Mouse (Mus musculus): ENCODE results near the gene Pdgfd. TPM values are rescaled to one million over a fixed set of nuclear protein-coding genes. Genes with fewer than 3 reads are reported as not detected.
"Not testable (repeated sequence)": the region's sequence is repeated elsewhere in the genome, so short reads cannot be mapped to it uniquely, and the experiment has no call there.

Gene Pdgfd
- 10 to 100 TPM; 22.0 to 24.5 TPM for total RNA-seq (2021)
- long read RNA-seq, experiment 1, transcript Pdgfd-201 (7 exons, 3,131 nt), result major isoform, 11 of 30 reads
- long read RNA-seq, experiment 1, transcript Pdgfd-202 (7 exons, 1,795 nt), result minor isoform, 6 of 30 reads
- long read RNA-seq, experiment 1, partial matches to known transcripts, result 2 of 30 reads
- long read RNA-seq, experiment 1, other reads (novel, unspliced or antisense), result 7 of 30 reads
- long read RNA-seq, experiment 2, transcript Pdgfd-201 (7 exons, 3,131 nt), result major isoform, 12 of 32 reads
- long read RNA-seq, experiment 2, transcript Pdgfd-202 (7 exons, 1,795 nt), result major isoform, 12 of 32 reads
- long read RNA-seq, experiment 2, partial matches to known transcripts, result 0 of 32 reads
- long read RNA-seq, experiment 2, other reads (novel, unspliced or antisense), result 4 of 32 reads

- DNase-seq, result peak; percentile 83
Measured at GRCm38 (mm10) chr9:6168391-6169037, at the start of gene Pdgfd. Pdgfd (plus strand) TSS chr9:6168584.

DNA sequence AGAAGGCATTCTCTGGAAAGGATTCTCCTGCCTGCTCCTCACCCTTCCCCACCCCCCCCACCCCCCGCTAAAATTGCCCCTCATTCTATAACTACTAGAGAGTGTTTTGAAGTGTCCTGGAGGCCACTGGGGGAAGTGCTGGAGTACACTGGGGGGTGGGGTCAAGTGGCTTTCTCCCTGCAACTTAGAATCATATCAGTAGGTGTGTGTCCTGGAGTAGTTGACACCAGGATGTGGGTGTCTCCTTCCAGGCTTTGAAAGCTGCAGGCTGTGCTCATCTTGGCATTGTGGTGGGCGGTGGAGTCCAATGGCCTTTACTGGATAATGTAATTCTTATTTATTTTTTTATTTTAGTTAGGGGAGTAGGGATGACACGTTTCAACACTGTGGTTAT, 651 bp downstream of the Pdgfd start:
- DNase-seq, result peak; percentile 14

DNA sequence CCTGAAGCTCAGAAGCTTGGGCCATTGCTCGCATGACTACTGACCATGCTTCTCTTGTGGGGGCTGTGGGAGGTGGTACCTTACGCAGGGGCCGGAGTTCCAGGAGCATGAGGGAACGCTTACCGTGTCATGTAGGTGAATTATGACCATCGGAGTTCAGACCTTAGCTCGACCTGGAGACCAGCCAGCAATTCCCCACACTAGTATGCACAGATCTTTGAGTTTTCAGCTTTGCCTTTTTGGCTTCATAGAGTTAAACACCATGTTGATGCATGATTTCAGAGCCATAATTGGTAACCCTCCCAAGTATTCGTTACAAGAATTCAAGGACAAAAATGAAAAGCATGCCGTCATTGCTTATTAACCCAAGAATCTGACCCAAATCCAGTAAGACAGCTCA, 2.6 kb downstream of the Pdgfd start:
- DNase-seq, result peak; percentile 31

DNA sequence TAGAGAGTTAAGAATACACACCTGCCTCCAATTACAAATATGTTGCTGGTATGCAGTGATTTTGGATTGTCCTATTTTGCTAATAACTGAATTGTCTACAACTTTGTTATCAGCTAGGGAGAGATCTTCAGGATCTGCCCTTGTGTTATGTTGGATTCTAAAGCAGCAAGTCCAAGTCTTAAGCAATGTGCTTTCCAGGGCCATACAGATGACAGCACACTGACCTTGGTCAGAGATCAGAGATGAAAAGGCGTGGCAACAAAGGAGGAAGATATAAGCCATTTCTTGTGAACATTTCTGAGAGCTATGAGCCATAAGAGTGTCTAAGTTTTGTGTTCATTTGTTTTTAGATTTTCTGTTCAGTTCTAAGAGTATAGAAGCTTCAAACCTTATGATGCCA, 4.9 kb downstream of the Pdgfd start:
- no peak for DNase-seq

GRCm38 (mm10) chr9:6175731-6176130, 7.3 kb downstream of the Pdgfd start:
- peak; percentile 46 for DNase-seq

- no peak for DNase-seq
Measured at GRCm38 (mm10) chr9:6182307-6182923, 14.0 kb downstream of the Pdgfd start.

DNA sequence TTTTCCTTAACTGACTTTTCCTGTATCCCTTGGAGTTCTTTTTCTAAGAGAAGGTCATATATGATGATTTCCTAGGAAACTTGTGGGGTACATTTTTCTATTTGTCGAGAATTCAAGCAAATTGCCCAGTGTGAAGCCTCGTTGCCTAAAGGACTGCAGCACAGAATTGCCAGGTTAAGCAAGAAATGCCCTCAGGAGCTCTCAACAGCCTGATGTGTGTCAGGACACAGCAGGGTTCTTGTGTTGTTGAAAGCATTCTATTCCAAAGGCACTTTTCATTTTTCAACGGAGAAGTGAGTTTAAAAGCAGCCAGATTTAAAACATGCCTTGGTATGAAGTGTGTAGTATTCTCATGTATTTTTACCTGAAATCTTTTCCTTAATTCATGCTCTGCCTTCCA, 19.6 kb downstream of the Pdgfd start:
- no peak for DNase-seq

GRCm38 (mm10) chr9:6193352-6193751, 25.0 kb downstream of the Pdgfd start:
- DNase-seq, result no peak

DNA sequence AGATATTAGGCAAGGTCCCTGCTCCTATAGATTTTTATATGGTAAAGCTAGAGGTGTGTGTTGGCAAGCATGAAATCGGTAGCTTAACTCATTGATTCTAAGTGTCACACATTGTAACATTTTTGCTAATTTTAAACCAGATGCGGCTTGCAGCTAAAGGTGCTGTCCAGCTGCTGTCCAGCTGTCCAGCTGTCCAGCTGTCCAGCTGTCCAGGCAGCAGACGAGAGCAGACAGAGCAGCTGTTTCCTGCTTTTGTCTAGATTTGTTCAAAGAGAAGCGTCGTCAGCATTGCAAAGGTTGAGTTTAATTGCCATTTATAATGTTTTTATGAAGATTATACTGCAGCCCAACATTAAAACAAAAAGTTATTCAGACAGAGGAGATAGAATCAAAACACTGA, 44.5 kb downstream of the Pdgfd start:
- DNase-seq, result no peak

- no peak for DNase-seq
Measured at GRCm38 (mm10) chr9:6217505-6217904, 49.1 kb downstream of the Pdgfd start.

- not testable (repeated sequence) for DNase-seq
Measured at GRCm38 (mm10) chr9:6235982-6236381, 67.6 kb downstream of the Pdgfd start.

DNA sequence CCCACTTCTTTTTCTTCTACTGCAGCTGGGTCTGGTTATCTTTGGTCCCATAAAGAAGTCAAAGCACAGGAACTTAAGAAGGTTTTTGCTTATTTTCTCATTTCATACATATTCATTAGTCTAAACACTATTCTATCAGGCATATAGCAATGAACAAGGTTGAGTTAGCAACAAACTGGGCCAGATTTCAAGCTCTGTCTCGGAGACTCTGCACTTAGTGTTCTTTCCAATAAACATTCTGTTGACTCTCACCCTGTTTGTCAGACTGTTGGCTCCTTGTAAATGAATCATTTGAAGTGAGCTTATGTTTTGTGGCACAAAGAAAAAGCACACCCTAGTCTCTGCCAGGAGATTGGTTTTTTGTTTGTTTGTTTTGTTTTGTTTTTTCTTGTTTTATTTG, 81.9 kb downstream of the Pdgfd start:
- no peak for DNase-seq

DNA sequence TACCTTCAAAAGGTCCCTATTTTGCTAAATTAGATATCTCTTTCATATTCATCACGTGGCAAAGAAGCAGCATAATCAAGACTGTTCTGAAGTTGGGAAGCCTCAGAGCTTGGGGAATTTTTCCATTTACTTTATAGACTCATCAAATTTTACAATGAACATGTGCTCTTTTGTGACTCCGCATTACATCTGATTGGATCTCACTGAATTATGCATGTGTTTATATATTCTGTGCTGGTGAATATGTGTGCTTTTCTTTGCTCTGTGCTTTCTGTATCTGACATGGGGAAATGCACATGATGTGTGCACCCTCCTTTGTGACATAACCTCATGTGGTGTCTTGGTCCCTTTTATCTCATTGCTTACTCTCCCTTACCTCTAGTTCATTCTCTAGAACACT, 83.6 kb downstream of the Pdgfd start:
- DNase-seq, result no peak

DNA sequence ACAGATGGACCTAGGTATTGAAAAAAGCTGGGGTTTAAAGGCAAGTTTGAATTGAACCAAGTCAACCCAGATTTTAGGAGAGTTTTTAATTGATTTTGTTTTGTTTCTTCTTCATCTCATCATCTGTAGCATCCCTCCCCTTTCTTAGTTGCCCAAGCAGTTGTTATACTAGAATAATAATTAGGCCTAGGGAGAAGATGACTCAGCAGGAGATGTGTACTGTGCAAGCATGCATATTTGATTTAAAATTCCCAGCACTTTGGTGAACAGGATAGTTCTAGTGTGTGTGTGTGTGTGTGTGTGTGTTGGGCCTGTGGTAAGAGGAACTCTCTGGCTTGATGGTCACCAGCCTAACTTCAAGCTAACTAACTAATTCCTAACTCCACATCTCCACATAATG, 88.7 kb downstream of the Pdgfd start:
- no peak for DNase-seq

DNA sequence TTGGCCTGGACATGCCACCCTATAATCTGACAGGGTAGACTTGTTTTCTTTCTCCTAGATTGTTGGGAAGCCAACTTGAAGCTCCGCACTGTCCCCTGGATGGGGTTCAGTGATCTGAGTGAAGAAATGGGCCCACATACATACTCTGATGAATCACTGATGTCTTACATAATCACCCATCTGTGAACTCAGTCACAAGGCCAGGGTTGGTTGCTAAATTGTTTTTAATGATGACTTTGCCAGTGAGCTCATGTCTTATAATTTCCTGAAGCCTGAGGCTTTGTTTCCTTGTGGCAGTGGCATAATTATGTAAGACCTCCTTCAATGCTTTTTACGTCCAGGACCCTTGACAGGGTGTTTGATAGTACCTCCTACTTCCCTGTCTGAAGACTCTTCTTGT, 96.4 kb downstream of the Pdgfd start:
- DNase-seq, result peak; percentile 10

GRCm38 (mm10) chr9:6269796-6270280, 101.5 kb downstream of the Pdgfd start, which contains the start of gene Ddi1:
Ddi1 (minus strand) TSS chr9:6269846.
- no peak for DNase-seq

DNA sequence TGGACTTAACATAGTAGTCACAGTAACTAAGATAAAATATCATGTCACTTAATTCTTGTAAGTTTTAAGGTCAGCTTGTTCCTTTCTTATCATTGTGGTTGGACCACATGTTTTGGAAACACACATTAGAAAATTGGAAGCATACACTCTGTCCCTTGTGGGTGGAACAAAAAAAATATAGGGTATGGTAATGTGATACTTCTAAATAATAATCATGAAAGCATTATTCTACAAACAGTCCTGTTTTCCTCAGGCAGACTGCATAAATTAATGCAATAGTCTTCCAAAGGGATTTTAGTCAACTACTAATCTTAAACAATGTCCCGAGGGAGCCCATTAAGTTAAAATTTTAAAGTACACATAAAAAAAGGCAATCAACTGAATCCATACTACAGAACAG, 108.0 kb downstream of the Pdgfd start:
- DNase-seq, result no peak

- no peak for DNase-seq
Measured at GRCm38 (mm10) chr9:6277526-6277925, 109.1 kb downstream of the Pdgfd start.

GRCm38 (mm10) chr9:6286770-6287169, 118.4 kb downstream of the Pdgfd start:
- DNase-seq, result no peak

- no peak for DNase-seq
Measured at GRCm38 (mm10) chr9:6289211-6289696, 120.9 kb downstream of the Pdgfd start.

- no peak for DNase-seq
Measured at GRCm38 (mm10) chr9:6298547-6298946, 130.2 kb downstream of the Pdgfd start.

- DNase-seq, result no peak
Measured at GRCm38 (mm10) chr9:6302050-6302449, 133.7 kb downstream of the Pdgfd start.

GRCm38 (mm10) chr9:6304590-6304989, 136.2 kb downstream of the Pdgfd start:
- no peak for DNase-seq
